Mouse (Mus musculus) heart, postnatal 4 days (tissue): Measurements from ENCODE around the gene Gm49355. TPM values are rescaled to one million over a fixed set of nuclear protein-coding genes. Genes with fewer than 3 reads are reported as not detected.

ENCODE experiments used
- DNase-seq: peaks from one replicate; pipeline ENCODE4 v3.0.0; 2021
- total RNA-seq, 2 experiments: library from RNA; stranded (reverse); gene quantifications; 2 replicates each; pipeline ENCODE4 v1.2.3; 2021

The Gm49355 gene
- total RNA-seq, 2 experiments from 2014 or later, result 0.14 to 0.19 TPM

GRCm38 (mm10) chr14:12343451-12343941 lies 59.7 kb downstream of the Gm49355 start:
- no peak for DNase-seq

- DNase-seq, result no peak
Measured at GRCm38 (mm10) chr14:12344061-12344745, 60.4 kb downstream of the Gm49355 start.

- no peak for DNase-seq
Measured at GRCm38 (mm10) chr14:12344746-12345240, 61.0 kb downstream of the Gm49355 start.

- no peak for DNase-seq
Measured at GRCm38 (mm10) chr14:12345241-12345921, 61.6 kb downstream of the Gm49355 start.

GRCm38 (mm10) chr14:12346011-12346864 lies 62.5 kb downstream of the Gm49355 start:
- no peak for DNase-seq

- no peak for DNase-seq
Measured at GRCm38 (mm10) chr14:12346865-12347600, 63.3 kb downstream of the Gm49355 start.

GRCm38 (mm10) chr14:12348089-12348488 lies 64.3 kb downstream of the Gm49355 start, which contains the start of gene Fezf2:
Gene Fezf2, minus strand, starts transcription at chr14:12348189.
- DNase-seq, result no peak

- no peak for DNase-seq
Measured at GRCm38 (mm10) chr14:12349334-12350090, 65.7 kb downstream of the Gm49355 start.

- no peak for DNase-seq
Measured at GRCm38 (mm10) chr14:12350271-12350916, 66.6 kb downstream of the Gm49355 start.

Other genes with a start within 250 kb of the Gm49355 start
- 10 to 100 TPM; 21.8 to 22.4 TPM for gene 3830406C13Rik, start 197 bp downstream of the Gm49355 start, total RNA-seq
- gene Fezf2, start 64.2 kb downstream of the Gm49355 start, total RNA-seq, result not detected